Mouse (Mus musculus): ENCODE data around the gene Agr2. TPM values are rescaled to one million over a fixed set of nuclear protein-coding genes. Genes with fewer than 3 reads are reported as not detected.
A peak's percentile ranks its signal among the peaks of the same experiment; 100 is the strongest.

Gene Agr2
- polyA plus RNA-seq, 1 experiment from 2014 or later: not detected

DNA sequence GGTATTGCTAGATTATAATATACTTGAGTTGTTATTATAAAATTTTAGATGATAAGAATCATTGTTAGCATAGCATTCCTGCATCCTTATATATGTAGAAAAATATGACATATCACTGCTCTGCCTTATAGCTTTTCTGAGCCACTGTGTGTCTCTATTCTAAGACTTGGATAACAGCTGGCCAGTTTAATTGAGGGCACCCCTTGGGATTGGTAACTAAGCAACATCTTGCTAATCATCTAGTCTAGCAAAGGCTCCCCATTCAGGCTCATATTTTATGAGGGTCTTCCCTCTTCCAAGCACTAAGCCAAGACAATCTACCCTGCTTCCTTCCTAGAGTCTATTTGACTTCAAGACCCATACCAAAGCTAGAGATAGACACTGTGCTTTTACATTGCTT, 1.4 kb downstream of the Agr2 start:
- no peak overlapping the region for H3K4me3 ChIP-seq (replicated peaks)
- H3K27me3 ChIP-seq (replicated peaks): no peaks in the 10 kb centered on the region
- H3K27ac ChIP-seq (replicated peaks): 0 out of 2 replicates have a peak overlapping the region, but pooled peaks have one; percentile 37
- H3K9ac ChIP-seq (replicated peaks): no peak overlapping the region
- H3K36me3 ChIP-seq: no peaks in the 10 kb centered on the region
- H3K9me3 ChIP-seq (replicated peaks): no peaks in the 10 kb centered on the region
- peak; percentile 39; the same call in 1 of the 2 replicates for ATAC-seq (ENCODE audit: low FRiP score)
- peaks cover 13% of the 10 kb centered on the region for H3K4me1 ChIP-seq
- no peak overlapping the region for H3K4me2 ChIP-seq

DNA sequence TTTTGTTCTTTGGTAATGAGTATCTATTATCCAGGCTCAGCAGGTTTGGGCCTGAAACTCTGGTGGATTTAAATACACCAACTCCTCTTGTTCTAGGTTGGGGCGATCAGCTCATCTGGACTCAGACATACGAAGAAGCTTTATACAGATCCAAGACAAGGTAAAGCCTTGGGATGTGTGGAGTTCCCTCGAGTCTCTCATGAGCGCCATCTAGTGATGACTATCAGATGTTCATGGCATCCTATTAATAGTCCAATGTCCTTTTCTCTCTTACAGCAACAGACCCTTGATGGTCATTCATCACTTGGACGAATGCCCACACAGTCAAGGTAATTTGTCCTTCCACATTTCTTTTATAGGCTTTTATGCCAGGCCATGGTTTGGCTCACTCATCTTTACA, 3.1 kb downstream of the Agr2 start:
- H3K36me3 ChIP-seq: no peaks in the 10 kb centered on the region
- no peak overlapping the region for H3K9ac ChIP-seq (replicated peaks)
- no peak overlapping the region for H3K27ac ChIP-seq (replicated peaks)
- no peaks in the 10 kb centered on the region for H3K27me3 ChIP-seq (replicated peaks)
- no peak for ATAC-seq (ENCODE audit: low FRiP score)
- WGBS: 31% methylated on average over 5 of the region's 5 CpGs
- H3K4me1 ChIP-seq: peaks cover 13% of the 10 kb centered on the region
- H3K4me3 ChIP-seq (replicated peaks): no peak overlapping the region
- H3K4me2 ChIP-seq: no peak overlapping the region
- H3K9me3 ChIP-seq (replicated peaks): no peaks in the 10 kb centered on the region

DNA sequence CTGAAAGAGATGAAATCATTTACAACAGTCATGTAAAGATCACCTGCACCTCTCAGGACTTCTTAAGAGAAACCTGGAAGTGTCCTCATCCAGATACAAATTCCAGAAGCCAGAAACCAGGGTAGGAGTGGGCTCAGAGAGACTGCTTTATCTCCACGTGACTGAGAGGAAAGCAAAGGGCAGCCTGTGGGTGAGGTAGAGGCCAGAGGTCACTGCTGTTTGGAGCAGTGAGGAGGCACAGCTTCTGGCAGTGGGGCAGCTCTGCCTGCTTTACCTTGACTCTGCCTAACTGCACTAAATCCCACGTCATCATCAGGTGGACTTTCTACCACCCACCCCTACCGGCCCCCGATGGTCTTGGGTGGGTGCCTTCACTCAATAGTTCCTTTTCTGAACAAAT, 12.0 kb downstream of the Agr2 start:
- Histone ChIP-seq H3K27me3 (replicated peaks) (no peaks in the 10 kb centered on the region), H3K9me3 (replicated peaks) (no peaks in the 10 kb centered on the region), H3K4me2 (no peak overlapping the region), H3K4me3 (replicated peaks) (no peak overlapping the region), H3K36me3 (no peaks in the 10 kb centered on the region), H3K9ac (replicated peaks) (no peak overlapping the region), H3K4me1 (no peaks in the 10 kb centered on the region), H3K27ac (replicated peaks) (no peak overlapping the region)
- 72% methylated on average over 4 of the region's 4 CpGs for WGBS
- 0 out of 2 replicates have a peak, but pooled peaks have one; percentile 11 for ATAC-seq (ENCODE audit: low FRiP score)

DNA sequence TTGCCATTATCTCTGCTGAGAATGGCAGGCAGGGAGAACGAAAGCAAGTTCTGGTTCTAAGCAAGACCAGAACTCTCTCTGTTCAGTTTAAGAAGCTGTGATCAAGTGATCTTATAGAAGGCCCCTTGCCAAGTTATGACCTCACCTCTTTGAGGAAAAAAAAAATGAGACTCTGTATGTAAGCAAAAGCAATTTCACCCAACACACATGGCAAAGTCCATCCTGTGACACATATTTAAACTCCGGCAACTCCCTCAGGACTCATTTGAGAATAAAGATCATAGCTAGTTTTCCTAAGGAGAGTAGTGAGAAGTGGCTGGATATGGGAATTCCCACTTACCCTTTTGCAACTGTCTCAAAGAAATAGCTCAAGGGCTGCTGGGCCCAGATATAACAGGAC, 14.9 kb downstream of the Agr2 start:
- no peaks in the 10 kb centered on the region for H3K27me3 ChIP-seq (replicated peaks)
- no peaks in the 10 kb centered on the region for H3K4me1 ChIP-seq
- no peak overlapping the region for H3K27ac ChIP-seq (replicated peaks)
- H3K4me3 ChIP-seq (replicated peaks): no peak overlapping the region
- 93% methylated on average over 2 of the region's 2 CpGs for WGBS
- no peaks in the 10 kb centered on the region for H3K36me3 ChIP-seq
- H3K9me3 ChIP-seq (replicated peaks): no peaks in the 10 kb centered on the region
- H3K4me2 ChIP-seq: no peak overlapping the region
- no peak for ATAC-seq (ENCODE audit: low FRiP score)
- no peak overlapping the region for H3K9ac ChIP-seq (replicated peaks)

DNA sequence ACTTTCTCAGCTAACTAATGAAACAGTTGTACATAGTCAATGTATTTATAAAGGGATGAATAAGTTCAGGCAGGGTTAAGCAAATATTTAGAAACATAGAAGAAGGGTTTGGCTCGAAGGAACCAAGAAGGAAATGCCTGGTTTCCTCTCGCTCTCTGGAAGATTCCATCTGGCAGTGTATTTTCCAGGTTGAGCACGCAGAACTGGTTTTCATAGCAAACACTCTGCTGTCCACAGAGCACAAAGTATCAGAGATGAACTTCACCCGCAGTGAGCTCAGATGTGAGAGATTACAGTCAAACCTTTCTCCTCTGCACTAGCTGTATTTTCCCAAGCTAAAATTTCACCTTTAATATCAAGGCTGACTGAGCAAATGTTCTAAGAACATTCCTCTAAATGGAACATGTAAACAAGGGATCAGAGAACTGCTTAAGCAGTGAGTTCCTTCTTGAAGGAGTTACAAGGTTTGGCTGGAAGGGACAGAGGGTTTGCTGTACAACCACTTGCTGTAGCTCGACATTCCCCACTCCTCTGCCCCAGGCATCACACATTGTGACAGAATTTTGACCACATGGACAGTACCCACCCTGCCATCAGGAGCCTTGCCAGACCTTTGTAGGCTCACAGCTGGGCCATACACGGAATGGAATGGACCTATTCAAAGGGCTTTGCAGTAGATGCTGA, 15.8 kb downstream of the Agr2 start:
- 76% methylated on average over 6 of the region's 6 CpGs for WGBS
- Histone ChIP-seq H3K4me2 (no peak overlapping the region), H3K36me3 (0 out of 2 replicates have a peak, but pooled peaks cover 2% of the 10 kb centered on the region), H3K27ac (replicated peaks) (no peak overlapping the region), H3K9ac (replicated peaks) (no peak overlapping the region), H3K4me1 (no peaks in the 10 kb centered on the region), H3K4me3 (replicated peaks) (no peak overlapping the region), H3K9me3 (replicated peaks) (no peaks in the 10 kb centered on the region), H3K27me3 (replicated peaks) (no peaks in the 10 kb centered on the region)
- ATAC-seq (ENCODE audit: low FRiP score): no peak

DNA sequence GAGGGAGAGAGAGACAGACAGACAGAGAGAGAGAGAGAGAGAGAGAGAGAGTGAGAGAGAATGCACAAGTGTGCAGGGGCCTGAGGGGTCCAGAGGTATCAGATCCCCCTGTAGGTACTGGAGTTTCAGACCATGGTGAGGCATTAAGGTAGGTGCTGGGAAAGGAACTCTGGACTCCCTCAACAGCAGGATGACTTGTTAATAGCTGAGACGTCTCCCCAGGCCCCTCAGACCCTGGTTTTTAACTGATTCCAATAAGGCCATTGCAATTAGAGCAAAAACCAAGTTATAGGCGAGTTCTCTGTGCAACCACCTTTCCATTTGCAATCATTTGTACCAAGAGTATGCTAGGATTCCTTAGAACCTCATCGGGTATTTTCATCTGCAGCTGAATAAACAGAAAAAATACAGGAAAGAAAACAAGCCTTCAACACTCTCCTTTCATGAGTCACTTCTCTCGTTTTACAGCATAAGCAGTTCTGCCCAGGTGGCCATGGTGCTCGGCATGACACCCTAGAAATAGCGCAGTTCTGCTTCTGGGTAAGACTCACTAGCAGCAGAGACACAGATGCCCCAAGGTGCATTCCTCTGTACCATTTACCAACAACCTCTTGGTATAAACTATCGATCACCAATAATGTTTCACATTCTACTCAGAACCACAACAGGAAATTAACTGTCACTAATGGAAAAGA, 20.7 kb downstream of the Agr2 start:
- Histone ChIP-seq H3K9ac (replicated peaks) (no peak overlapping the region), H3K27me3 (replicated peaks) (no peaks in the 10 kb centered on the region), H3K27ac (replicated peaks) (no peak overlapping the region), H3K4me2 (no peak overlapping the region), H3K36me3 (peaks cover 23% of the 10 kb centered on the region), H3K9me3 (replicated peaks) (no peaks in the 10 kb centered on the region), H3K4me1 (no peaks in the 10 kb centered on the region), H3K4me3 (replicated peaks) (no peak overlapping the region)
- no peak for ATAC-seq (ENCODE audit: low FRiP score)
- WGBS: 75% methylated on average over 7 of the region's 7 CpGs

DNA sequence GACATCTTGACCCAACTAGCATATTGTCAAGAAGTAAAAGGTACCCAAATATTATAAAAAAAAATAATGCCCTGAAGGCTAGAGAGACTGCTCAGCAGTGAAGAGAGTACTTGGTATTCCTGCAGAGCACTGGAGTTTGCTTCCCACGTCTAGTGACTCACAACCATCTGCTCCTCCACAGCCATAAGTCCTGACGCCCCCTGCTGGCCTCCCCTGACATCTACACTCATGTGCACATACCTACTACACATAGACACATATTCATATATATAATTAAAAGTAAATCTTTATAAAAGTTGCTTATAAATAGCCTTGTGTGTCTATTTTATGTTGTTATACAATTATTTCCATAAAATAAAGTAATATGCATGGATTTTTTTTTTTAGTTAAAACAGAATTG, 25.1 kb downstream of the Agr2 start:
- Histone ChIP-seq H3K4me3 (replicated peaks) (no peak overlapping the region), H3K4me1 (no peaks in the 10 kb centered on the region), H3K9me3 (replicated peaks) (no peaks in the 10 kb centered on the region), H3K9ac (replicated peaks) (no peak overlapping the region), H3K27me3 (replicated peaks) (no peaks in the 10 kb centered on the region), H3K27ac (replicated peaks) (no peak overlapping the region), H3K4me2 (no peak overlapping the region), H3K36me3 (peaks cover 48% of the 10 kb centered on the region)
- 75% methylated on average over 2 of the region's 2 CpGs for WGBS
- no peak for ATAC-seq (ENCODE audit: low FRiP score)

DNA sequence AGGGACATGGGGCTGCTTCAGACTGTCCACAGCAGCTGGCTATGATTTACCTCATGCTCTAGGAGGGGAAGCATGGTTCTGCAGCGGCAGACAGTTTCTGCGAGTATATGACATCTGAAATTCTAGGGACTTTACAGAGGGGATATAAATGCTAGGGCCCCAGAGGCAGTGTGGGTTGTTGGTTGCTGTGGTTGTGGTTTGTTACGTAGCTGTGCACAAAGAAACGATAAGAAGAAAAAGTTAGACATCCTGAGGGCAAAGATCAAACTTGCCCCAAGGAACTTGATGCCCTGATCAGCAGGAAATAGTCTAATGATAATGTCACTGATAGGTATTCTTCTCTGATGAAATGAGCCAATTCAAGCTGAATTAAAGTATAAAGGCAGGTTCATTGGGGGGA, 26.9 kb downstream of the Agr2 start:
- H3K36me3 ChIP-seq: peaks cover 45% of the 10 kb centered on the region

DNA sequence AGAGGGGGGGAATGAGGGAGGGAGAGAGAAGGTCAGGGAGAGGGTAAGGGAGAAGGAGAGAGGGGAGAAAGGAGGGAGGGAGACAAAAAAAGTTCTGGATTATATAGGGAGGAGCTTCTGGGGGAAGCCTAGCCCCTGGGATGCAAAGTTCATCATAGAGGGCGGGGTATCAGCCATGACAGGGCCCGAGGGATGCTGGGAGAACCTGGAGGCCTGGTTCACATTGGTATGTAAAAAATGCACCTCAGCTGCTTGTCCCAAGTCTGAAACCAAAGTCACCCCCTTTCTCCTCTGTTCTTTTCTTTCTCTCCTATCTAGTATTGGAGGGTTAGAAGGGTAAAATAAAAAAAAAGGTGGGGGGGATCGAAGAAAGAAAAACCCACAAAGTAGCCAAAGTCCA, 27.4 kb downstream of the Agr2 start:
- Histone ChIP-seq H3K4me3 (replicated peaks) (no peak overlapping the region), H3K36me3 (peaks cover 44% of the 10 kb centered on the region), H3K9me3 (replicated peaks) (no peaks in the 10 kb centered on the region), H3K9ac (replicated peaks) (no peak overlapping the region), H3K4me1 (peaks cover 9% of the 10 kb centered on the region), H3K4me2 (no peak overlapping the region), H3K27me3 (replicated peaks) (no peaks in the 10 kb centered on the region), H3K27ac (replicated peaks) (no peak overlapping the region)
- WGBS: 85% methylated on average over 3 of the region's 3 CpGs
- no peak for ATAC-seq (ENCODE audit: low FRiP score)

More for the DNA sequence above, 26.9 kb downstream of the Agr2 start:
- ATAC-seq (ENCODE audit: low FRiP score): no peak
- Histone ChIP-seq H3K9ac (replicated peaks) (no peak overlapping the region), H3K9me3 (replicated peaks) (no peaks in the 10 kb centered on the region), H3K4me3 (replicated peaks) (no peak overlapping the region), H3K4me1 (peaks cover 7% of the 10 kb centered on the region), H3K27ac (replicated peaks) (no peak overlapping the region), H3K4me2 (no peak overlapping the region), H3K27me3 (replicated peaks) (no peaks in the 10 kb centered on the region)
- 82% methylated on average over 4 of the region's 4 CpGs for WGBS

DNA sequence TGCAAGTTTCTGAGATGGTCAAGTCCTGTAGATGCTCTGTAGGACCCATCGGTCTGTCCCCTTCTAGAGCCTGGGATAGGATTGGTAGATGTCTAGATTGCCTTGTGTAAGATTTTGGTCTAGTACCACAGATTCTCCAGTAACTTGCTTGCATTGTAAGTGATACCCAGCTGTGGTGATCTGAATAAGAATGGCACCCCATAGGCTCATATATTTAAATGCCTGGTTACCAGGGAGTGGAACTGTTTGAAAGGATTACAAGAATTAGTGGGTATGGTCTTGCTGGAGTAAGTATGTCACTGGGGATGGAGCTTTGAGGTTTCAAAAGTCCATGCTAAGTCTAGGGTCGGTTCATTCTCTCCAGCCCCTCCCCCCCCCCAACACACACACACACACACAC, 28.0 kb downstream of the Agr2 start:
- ATAC-seq (ENCODE audit: low FRiP score): no peak
- 92% methylated on average over 2 of the region's 2 CpGs for WGBS
- Histone ChIP-seq H3K4me3 (replicated peaks) (no peak overlapping the region), H3K9ac (replicated peaks) (no peak overlapping the region), H3K4me2 (no peak overlapping the region), H3K27ac (replicated peaks) (no peak overlapping the region), H3K9me3 (replicated peaks) (no peaks in the 10 kb centered on the region), H3K27me3 (replicated peaks) (no peaks in the 10 kb centered on the region), H3K36me3 (peaks cover 42% of the 10 kb centered on the region), H3K4me1 (peaks cover 10% of the 10 kb centered on the region)

DNA sequence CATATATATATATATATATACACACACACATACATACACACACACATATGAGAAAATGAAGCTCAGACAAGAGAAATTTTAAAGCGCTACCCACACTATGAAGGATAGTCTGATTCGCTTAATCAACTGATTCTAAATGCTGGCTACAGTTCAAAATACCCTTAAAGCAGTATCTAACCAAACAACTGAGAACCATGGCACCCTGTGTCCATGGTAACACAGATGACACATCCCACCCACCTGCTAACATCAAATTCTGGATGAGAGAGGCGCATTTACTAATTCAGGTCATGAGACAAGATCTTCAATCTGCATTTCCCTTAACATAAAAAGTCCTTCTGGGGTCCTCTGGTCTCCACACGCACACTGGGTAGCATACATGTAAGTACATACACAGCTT, 33.4 kb downstream of the Agr2 start:
- H3K27ac ChIP-seq (replicated peaks): no peak overlapping the region
- no peak overlapping the region for H3K9ac ChIP-seq (replicated peaks)
- H3K9me3 ChIP-seq (replicated peaks): no peaks in the 10 kb centered on the region
- H3K4me2 ChIP-seq: no peak overlapping the region
- H3K27me3 ChIP-seq (replicated peaks): no peaks in the 10 kb centered on the region
- 89% methylated on average over 4 of the region's 4 CpGs for WGBS
- peaks cover 21% of the 10 kb centered on the region for H3K4me1 ChIP-seq
- no peak overlapping the region for H3K4me3 ChIP-seq (replicated peaks)
- peaks cover 2% of the 10 kb centered on the region; the same call in 1 of the 2 replicates for H3K36me3 ChIP-seq
- ATAC-seq (ENCODE audit: low FRiP score): no peak

DNA sequence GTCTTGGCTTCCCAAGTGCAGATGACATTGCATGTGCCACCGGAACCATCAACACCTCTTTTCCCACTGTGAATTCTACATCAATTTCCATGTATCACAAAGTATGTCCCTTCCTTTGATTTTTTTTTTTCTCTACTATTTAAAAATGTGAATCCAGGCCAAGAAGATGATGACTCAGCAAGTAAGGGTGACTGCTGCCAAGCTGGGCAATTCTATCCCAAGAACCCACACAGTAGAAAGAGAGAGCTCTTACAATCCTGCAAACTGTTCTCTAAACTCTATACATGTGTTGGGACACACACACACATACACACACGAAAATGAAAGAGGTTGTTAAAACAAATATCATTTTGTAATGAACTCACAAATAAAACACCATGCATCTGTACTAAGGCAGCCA, 34.5 kb downstream of the Agr2 start:
- H3K36me3 ChIP-seq: no peaks in the 10 kb centered on the region
- no peaks in the 10 kb centered on the region for H3K9me3 ChIP-seq (replicated peaks)
- H3K4me2 ChIP-seq: no peak overlapping the region
- no peak for ATAC-seq (ENCODE audit: low FRiP score)
- WGBS: 86% methylated on average over 2 of the region's 2 CpGs
- peaks cover 23% of the 10 kb centered on the region for H3K4me1 ChIP-seq
- H3K4me3 ChIP-seq (replicated peaks): no peak overlapping the region
- no peak overlapping the region for H3K9ac ChIP-seq (replicated peaks)
- no peak overlapping the region for H3K27ac ChIP-seq (replicated peaks)
- no peaks in the 10 kb centered on the region for H3K27me3 ChIP-seq (replicated peaks)
